Mouse (Mus musculus) central nervous system, embryonic 18 days (tissue): ENCODE measurements around the gene Hes2. TPM values are rescaled to one million over a fixed set of nuclear protein-coding genes. Genes with fewer than 3 reads are reported as not detected.

Source experiments
- polyA plus RNA-seq: library from polyadenylated mRNA; depleted of rRNA; stranded (reverse); fragments of >200 nt; gene quantifications from 2 replicates; pipeline ENCODE4 v1.2.3, GENCODE M21; 2012; rRNA removed

The Hes2 gene
- 0.03 and 0.04 TPM in 2 replicates for polyA plus RNA-seq

DNA sequence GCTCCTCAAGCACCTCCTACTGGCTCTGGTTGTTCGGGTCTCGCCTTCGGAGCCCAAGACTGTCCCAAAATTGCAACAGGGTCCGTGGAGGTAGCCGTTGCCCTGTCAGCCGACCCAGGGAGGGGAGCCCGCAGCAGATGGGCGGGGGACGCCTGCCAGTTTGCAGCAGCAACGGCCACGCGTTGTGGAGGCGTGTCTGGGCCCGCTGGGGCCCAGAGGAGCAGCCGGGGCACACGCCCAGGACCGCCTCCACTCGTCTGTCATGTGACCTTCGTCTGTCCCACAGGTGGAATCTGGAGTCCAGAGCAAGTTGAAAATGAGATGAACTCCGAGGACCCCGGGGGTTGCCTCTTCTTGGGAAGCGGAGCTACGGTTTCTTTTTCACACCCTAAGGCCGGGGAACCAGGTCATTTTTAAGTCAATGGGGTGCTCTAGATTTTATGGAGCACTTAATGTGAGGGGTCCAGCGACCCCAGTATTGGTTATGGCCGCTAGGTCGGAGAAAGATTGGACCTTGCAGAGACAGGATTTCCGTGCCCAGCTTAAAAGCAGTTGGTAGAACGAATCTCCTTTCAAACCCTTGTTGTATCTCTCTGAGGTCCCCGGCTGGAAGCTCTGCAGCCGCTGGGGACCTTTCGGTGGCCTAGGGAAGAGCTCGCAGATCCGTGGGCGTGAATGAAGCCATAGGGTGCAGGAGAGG lies at the start of gene Hes2:
Gene Hes2 (plus strand): TSS at position 283 of the 700 bp plus-strand sequence.

DNA sequence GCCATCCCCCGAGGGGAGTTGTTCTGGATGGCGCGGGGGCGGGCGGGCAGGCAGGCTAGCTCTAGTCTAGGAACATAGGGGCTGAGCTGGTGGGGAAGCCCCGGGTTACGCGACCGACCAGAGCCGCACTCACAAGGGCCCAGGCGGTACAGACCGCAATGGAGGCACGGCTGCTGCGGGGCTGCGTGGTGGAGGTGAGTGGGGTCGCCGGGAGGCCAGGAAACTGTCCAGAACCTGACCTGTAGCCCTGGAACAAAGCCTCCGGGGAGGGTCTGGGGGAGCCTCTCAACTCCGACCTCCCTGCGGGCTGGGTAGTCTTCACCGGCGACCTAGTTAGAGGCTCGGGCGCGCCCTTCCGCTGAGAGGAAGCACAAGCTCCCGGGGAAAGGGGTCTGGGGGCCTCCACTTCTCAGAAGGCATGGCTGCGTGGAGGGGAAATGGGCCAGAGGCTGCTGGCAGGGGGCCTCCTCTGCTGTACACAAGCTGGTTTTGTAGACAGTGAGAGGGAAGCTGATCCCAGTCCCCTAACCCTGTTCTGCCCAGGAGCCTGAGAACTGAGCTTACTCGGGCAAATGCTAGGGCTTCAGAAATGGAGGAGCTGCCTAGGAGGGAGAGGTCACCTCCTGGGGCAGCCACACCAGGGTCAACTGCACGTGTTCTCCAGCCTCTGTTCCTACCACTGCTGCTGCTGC lies 42.6 kb upstream of the Hes2 start, which contains the start of gene Tnfrsf25:
Gene Tnfrsf25 (plus strand): TSS at position 14 of the 692 bp plus-strand sequence.

DNA sequence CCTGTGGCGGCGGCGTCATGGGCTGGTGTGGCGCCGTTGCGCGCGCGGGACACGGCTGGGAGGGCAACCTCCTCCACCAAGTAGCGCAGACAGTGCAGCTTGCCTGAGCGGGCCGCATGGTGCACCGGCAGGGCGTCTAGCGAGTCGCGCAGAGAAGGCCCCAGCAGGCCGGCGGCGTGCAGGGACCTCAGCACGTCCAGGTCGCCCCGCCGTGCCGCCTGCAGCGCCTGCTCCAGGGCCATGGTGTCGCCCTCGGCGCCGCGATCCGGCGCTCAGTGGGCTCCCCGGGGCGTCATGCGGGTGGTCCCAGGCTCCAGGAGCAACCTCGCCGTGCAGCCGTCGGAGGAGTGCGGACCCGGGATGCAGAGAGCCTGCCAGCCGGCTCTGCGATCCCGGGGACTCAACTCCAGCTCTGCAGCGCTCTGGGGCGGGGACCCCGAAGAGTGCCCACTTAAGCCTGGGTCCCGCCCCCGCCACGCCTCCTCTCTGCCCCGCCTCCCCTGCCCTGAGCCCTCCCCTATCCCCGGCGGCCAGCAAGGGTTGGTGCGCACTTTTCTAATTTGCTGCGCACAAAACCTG lies 6.6 kb upstream of the Hes2 start, which contains the start of gene Espn:
Gene Espn (minus strand): TSS at position 406 of the 579 bp plus-strand sequence.

DNA sequence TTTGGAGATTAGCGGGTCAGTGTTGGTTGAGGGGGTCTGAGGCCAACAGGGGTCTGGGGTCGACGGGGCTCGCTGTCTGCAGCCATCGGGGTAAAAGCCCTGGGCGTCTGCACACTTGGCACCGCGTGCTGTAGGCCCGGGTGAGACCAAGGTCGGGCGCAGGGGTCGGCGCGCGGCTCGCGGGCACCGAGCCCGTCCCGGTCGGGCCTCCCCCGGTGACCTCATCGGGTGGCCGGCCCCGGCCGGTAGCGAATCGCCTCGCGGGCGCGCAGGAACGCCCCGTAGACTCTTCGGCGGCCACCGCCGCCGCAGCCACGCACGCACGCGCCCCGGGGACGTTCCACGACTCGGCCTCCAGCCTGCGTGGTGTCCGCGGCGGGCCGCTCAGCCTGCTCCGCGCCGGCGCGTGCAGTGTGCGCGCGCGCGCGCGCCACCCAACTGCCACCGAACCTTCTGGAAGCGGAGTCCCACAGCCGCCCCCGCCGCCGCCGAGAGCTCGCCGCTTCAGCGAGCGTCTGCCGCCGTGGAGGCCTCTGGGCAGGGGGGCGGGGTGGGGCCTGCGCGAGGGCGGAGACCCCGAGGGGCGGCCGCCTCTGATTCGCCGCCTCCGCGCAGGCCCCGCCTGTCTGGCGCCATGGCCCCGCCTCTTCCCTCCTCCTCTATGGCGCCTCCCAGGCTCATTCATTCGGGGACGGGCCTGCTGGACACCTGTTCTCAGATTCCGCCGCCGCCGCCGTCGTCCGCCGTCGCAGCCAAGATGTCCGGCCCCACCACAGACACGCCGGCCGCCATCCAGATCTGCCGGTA lies 19.1 kb downstream of the Hes2 start, which contains the start of gene Acot7:
Gene Acot7 (plus strand): TSS at position 598 of the 807 bp plus-strand sequence.

Other genes with a start within 250 kb of the Hes2 start
- 73.1 and 75.2 TPM in 2 replicates for gene Dnajc11, start 225.2 kb upstream of the Hes2 start, polyA plus RNA-seq
- 40.3 and 45.0 TPM in 2 replicates for gene Thap3, start 169.9 kb upstream of the Hes2 start, polyA plus RNA-seq
- 15.2 and 16.2 TPM in 2 replicates for gene Phf13, start 162.6 kb upstream of the Hes2 start, polyA plus RNA-seq
- 4.7 and 4.8 TPM in 2 replicates for gene Klhl21, start 150.1 kb upstream of the Hes2 start, polyA plus RNA-seq
- gene Zbtb48, start 131.2 kb upstream of the Hes2 start, polyA plus RNA-seq = 27.6 and 29.1 TPM in 2 replicates
- 0.45 and 0.56 TPM in 2 replicates for gene Tas1r1, start 120.3 kb upstream of the Hes2 start, polyA plus RNA-seq
- 22.1 and 22.2 TPM in 2 replicates for gene Nol9, start 119.5 kb upstream of the Hes2 start, polyA plus RNA-seq
- 13.2 and 14.8 TPM in 2 replicates for gene Plekhg5, start 86.4 kb upstream of the Hes2 start, polyA plus RNA-seq
- gene Tnfrsf25, start 42.9 kb upstream of the Hes2 start, polyA plus RNA-seq = 3.6 and 4.4 TPM in 2 replicates
- gene Espn, start 6.5 kb upstream of the Hes2 start, polyA plus RNA-seq = 0.30 and 0.36 TPM in 2 replicates
- gene Acot7, start 19.3 kb downstream of the Hes2 start, polyA plus RNA-seq = 276 and 301 TPM in 2 replicates
- gene Gpr153, start 115.4 kb downstream of the Hes2 start, polyA plus RNA-seq = 39.6 and 45.3 TPM in 2 replicates
- 0.12 and 0.16 TPM in 2 replicates for gene Hes3, start 132.8 kb downstream of the Hes2 start, polyA plus RNA-seq
- 19.3 and 21.4 TPM in 2 replicates for gene Icmt, start 138.4 kb downstream of the Hes2 start, polyA plus RNA-seq
- 8.8 and 9.8 TPM in 2 replicates for gene Rnf207, start 160.1 kb downstream of the Hes2 start, polyA plus RNA-seq
- 370 and 387 TPM in 2 replicates for gene Rpl22, start 166.9 kb downstream of the Hes2 start, polyA plus RNA-seq
- gene Chd5, start 179.8 kb downstream of the Hes2 start, polyA plus RNA-seq = 40.6 and 48.9 TPM in 2 replicates